Mouse (Mus musculus): ENCODE measurements at regions not wholly inside any gene's neighbourhood (a gene's known extent, or its start where the extent isn't known, plus 50 kb on each side); places are given as distances from the start of the nearest gene placed in this dataset.

DNA sequence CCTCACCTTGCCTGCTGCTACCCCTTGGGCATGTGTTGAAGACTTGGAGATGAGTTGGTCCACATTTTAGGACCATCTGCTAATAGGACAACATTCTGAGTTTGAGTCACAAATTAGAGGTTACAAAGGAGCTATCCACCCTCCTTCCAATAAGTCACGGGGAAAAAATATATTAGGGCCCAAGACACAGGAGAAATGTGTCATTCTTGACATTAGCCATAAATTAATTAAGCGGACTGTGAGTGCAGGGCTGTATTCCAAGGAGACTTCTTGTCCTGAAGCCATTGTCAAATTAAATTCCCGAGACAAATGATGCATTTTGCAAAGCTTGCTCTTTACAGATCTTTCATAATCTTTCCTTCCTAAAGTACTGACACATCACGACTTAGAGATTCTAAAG is 79.2 kb downstream of the 1700020N01Rik start:
- DNase-seq = no peak
- intact Hi-C loops (cut with DNase I) = no loop called here

DNA sequence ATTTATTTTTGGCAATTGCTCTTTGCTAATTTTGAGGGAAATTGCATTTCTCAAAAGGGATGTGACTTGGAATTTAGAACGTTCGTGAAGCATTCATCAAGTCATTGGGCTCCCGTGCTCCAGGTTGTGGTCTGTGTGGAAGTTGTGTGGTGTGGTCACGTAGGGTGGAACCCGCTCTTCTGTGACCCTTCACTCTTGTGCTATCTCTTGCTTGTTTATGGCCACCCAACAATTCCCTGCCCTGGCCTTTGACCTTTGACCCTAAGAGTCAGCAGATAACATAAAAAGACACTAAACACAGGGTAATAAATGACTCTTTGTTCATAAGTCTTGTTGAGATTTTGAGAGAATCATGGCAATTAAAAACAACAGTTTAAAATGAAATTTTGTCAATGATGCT is 79.7 kb downstream of the 1700020N01Rik start:
- intact Hi-C loops (cut with DNase I) = no loop called here
- DNase-seq = no peak

DNA sequence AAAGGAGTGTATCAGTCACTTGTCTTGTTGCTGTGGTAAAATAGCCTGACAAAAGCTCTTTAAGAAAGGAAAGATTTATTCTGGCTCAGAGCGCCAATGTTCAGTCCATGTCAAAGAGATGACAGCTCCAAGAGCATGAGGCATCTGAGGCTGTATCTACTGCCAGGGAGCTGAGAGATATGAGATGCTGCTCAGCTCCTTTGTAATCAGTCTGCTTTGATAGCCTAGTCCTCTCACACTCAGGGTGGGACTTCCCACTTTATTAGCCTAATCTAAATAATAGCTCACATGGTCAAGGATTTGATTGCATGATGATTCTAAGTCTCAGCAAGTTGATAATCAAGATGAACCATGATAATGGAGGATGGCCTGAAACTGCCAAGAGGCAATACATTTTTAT is 80.9 kb downstream of the 1700020N01Rik start:
- intact Hi-C loops (cut with DNase I) = no loop called here
- DNase-seq = no peak

DNA sequence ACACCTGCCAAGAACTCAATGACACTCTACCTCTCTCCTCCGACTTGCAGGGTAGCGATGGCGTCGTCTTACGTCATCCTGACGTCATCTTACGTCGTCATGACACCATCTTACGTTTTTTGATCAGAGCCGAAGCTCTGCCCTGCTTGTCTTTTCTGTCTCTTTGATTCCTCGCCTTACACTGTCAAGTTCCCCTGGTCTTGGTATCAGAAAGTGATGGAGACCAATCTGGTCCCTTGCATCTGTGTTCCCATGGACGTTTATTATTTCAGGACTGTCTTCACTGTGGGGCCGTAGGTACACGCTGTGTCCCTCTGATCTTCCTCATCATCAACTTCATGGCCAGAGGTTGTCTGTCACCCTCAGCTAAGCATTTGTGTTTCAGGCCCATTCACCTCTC is 82.8 kb downstream of the 1700020N01Rik start:
- intact Hi-C loops (cut with DNase I) = no loop called here
- no peak for DNase-seq

DNA sequence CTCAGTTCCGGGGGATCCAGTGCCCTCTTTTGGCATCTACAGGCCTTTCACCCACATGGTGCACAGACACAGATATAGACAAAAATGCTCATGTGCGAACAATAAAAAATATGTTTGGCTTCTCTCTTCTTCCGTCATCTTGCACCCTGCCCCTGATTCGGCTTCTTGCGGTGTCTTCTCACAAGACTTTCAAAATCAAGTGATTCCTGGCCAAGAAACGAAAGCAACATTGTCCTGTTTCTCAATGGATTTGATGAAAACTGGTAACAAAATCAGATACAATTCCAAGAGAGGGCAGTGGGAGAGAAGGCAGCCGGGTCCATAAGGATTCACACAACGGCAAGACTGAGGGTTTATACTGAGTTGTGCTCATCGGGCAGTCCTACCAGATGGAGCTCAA is 85.0 kb downstream of the 1700020N01Rik start:
- no peak for DNase-seq
- intact Hi-C loops (cut with DNase I) = no loop called here

DNA sequence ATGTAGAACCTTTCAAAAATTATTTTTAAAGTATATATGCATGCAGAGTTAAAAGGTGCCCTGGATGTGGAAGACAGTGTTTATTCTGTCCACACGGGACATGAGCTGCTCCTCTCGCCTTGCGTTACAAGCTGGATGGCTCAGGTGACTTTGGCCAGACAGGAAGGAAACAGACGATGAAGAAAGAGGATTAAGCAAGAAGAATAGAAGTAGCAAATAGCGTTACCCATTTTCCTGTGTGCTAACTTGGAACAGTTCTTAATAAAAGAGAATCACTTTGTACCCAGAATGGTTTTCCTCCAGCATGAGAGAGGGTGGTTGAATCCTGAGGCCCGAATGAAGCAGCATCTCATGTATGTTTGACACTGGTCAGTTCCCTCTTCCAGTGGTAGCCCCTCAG is 85.4 kb downstream of the 1700020N01Rik start:
- DNase-seq = no peak
- intact Hi-C loops (cut with DNase I) = no loop called here

DNA sequence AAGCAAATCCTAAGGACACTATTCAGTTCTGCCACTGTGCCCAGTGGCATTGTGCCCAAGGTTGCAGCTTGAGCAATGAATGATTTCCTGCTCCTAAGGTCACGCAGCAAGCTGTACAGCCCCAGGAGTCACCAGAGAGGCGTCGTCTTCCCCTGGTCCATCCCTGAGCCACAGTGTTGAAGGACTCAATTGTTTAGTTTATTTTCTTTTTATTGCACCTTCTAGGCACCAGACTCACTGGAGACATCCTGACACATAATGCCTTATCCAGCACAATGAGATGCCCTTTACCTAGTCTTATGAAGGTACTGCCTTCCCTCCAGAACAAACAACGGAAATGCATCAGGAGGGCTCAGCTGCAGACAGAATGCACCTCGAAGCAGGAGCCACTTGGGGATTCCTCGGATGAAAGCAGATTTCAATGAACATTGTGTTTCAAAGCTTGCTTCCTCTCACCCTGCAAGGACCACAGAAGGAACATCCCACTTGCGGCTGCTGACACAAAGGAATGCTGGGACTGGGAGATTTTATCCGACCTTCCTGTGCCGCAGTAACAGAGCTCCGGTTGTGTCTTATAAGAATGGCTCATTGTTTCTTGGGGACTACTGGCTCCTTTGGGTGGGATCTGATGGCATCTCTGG is 86.0 kb downstream of the 1700020N01Rik start:
- DNase-seq = peak in 1 of 2 experiments; percentile 11
- intact Hi-C loops (cut with DNase I) = no loop called here

DNA sequence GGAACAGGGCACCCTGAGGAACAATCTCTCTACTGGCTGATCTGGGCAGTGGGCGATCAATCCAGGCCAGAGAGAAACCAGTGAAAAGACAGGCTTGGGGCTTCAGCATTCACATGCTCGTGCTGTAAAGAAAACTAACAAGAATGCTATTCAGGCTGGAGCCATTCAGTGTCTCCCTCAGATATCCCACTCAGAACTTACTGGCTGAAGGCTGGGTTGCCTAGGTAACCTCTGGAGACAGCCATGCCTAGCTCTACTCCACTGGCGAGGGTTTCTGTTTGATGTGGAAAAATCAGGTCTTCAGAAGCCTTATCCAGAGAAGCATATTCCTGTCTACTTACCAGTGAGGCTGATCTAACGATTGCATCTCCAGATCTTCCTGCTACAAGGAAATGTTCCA is 87.8 kb downstream of the 1700020N01Rik start:
- DNase-seq = no peak
- intact Hi-C loops (cut with DNase I) = no loop called here

DNA sequence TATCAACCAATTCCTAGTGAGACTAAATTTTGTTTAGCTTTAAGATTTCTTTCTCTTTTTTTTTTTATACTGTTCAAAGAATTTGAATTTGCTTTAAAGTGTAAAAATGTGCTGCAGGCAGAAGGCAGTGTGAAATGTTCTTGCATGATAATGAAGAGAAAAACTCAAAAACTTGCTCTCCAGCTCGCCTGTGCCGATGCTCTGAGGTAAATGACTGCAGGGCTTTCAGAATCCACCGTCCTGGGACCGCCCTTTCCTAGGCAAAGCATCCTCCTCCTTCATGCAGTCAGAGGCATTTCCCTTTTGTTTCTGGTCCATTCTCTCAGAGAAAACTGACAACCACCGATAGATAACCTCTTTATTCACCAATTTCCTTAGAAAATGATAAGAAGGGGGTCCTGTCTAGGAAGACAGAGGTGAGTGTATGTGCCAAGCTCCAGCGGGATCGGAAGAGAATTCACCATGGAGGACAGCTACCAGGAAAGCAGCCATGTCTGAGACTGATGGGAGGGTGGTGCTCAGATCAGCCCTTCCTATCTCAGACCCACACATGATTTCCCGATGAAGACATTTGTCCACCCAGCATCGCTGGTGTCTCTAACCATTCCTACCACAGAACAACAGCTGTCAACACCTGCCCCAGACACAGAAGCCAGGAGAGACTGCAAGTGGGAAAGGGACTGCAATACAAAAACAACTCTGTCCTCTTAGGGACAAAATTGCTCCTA is 91.5 kb downstream of the 1700020N01Rik start:
- intact Hi-C loops (cut with DNase I) = no loop called here
- no peak for DNase-seq

DNA sequence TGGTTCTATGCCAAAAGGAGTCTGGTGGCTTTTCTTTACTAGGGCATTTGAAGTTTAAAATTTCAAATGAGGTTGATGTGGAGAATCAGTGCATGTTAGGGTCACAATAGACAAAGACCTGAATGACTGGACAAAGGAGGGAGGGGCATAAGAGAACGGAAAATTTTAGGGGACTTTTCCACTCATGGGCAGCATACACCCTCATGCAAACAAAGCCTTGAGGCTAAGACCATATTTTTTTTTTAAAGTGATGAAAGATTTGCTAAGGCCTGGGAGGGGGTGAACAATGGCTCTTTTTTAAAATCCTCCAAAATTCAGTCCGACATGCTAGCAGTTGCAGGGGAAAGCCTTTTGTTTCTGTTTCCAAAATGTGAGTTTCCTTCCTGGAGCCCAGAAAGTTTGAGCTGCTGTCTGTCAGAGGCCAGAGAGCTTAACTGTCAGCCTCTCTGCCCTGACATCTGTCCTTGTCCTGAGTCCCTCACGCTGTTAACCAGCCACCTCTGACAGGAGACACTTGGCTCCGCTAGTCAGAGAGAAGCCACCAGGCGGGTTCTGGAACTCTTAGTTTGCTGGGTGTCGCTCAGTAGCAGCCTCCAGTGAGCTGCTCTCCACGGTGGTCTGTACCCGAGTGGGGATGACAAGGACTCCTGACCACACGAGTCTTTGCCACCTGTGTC is 92.3 kb downstream of the 1700020N01Rik start:
- peak; percentile 39 to 47 for DNase-seq
- intact Hi-C loops (cut with DNase I) = no loop called here

DNA sequence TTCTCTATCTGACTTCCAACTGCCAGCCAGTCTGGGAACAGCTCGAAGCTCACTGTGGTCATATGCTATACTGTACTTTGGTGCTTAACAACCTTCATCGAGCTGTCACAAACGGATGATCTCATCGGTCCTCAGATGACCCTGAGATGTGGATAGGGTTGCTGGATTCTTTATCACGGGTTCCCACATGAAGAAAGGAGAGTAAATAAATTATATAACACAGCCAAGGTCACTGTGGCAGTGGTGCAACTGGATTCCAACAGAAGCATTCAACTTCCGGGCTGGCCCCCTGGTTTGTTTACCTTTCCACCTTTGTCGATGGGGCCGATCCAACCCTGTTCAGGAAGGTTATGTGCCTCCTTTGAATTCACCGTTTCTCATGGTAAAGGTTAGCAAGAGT is 93.1 kb downstream of the 1700020N01Rik start:
- intact Hi-C loops (cut with DNase I) = no loop called here
- no peak for DNase-seq

DNA sequence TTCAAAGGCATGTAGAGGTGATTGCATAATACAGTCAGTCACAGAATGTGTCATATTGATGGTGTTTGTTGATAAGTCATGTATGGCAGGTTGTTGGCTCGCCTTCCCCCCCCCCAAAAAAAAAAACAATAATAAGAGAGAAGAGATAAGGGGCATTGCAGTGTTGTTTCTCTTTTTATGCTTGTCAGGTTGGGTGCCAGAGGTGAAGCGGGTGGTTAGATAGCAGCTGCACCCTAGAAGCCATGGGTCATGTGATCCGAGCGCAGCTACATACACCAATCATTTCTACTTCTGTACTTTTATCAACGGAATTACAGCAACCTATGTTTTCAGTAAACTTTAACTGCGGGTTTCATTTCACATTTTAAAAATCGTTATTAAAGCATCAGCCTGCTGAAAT is 94.5 kb downstream of the 1700020N01Rik start:
- intact Hi-C loops (cut with DNase I) = no loop called here

DNA sequence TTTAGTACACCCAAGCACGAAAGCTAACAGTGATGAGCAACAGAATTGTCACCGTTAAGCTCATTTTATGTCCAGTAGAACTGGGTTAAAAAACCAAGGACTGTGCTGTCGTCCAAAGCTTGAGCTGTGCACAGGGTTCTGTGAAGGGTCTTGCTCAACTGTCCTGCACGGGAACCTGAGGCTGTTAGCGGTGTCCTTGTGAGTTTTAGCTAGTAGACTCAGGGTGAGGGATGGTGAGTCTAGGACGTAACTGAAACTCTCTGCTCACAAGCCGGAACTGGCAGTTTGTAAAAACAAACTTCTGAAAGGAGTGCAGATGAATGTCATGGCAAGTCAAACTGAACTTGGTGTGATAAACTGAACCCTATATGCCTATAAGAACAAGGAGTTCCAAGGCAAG is 95.6 kb downstream of the 1700020N01Rik start:
- intact Hi-C loops (cut with DNase I) = no loop called here
- no peak for DNase-seq

More for the DNA sequence above, 94.5 kb downstream of the 1700020N01Rik start:
- DNase-seq = no peak

DNA sequence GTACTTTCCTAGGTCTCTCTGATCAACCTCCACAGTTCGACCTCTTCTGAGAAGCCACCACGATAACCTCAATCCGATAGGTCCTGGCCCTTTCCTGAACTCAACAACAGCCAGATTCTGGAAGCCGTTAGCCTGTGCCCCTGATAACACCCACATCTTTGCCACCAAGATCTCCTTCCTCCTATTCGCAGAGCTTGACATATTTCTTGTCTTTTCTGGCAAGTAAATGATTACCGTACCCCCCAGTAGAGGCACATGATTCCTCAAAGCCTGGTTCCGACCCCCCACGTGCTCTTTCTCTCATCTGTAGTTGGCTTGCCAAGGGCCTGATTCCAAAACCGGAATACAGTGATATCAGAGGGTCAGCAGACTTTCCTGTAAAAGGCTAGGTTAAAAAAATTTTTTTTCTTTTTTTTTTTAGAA is 96.9 kb downstream of the 1700020N01Rik start:
- intact Hi-C loops (cut with DNase I) = no loop called here
- DNase-seq = no peak

DNA sequence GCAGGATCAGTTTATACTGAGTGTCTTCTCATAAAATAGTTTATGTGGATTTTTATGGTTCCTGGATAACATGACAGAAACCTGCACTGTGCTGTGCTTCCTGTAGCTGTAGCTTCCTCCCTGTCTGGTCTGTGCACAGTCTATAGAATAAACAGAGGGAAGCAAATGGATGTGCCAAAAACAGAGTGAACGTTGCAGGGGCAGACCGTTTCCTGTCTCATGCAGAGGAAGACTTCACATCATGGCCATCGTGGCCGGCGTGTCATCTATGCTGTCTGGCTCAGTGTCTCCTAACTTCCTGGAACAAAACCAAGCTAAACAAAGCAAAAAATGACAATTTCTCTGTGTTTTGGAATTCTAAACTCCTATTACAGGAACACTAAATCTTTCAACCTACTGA is 102.2 kb downstream of the 1700020N01Rik start:
- DNase-seq = no peak
- intact Hi-C loops (cut with DNase I) = loop anchor here (5.0 kb wide), 1 partner anchor 42 kb away; no protein-coding TSS in a partner anchor

DNA sequence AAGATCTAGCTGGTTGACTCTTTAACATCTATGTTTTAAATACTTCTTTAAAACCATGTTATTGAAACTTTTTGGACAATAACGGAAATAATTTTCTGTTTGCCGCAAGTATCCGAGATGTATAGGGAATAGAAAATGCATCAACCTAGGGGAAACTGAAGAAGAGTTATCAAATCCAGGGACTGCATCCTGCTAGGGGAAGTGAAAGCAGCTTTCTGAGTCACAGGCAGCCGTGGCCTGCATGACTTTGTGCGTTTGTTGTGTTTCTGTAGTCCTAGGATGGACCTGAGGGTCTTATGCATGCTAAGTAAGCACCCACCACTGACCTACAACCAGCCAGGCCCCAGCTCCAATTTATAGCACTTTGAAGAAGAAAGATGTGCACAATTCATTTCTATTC is 103.7 kb downstream of the 1700020N01Rik start:
- intact Hi-C loops (cut with DNase I) = loop anchor here (5.0 kb wide), 1 partner anchor 41 kb away; no protein-coding TSS in a partner anchor
- DNase-seq = no peak

DNA sequence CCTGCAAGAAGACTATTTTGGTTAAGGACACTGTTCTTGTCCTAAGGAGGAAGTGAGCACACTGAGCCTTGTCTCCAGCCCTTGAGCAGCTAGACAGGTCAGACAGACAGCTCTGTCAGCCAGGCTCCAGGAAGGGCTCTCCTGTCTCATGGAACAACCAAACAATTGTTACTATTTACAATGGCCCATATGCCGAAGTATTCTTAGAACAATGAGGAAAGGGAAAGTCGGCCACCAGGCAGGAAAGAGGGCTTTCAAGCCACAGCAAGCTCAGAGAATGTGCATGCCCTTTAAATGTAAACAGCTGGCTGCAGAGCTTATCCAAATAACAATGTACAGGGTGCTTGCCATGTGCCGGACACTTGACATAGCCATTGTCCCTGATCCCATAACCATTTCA is 108.6 kb downstream of the 1700020N01Rik start:
- intact Hi-C loops (cut with DNase I) = no loop called here

DNA sequence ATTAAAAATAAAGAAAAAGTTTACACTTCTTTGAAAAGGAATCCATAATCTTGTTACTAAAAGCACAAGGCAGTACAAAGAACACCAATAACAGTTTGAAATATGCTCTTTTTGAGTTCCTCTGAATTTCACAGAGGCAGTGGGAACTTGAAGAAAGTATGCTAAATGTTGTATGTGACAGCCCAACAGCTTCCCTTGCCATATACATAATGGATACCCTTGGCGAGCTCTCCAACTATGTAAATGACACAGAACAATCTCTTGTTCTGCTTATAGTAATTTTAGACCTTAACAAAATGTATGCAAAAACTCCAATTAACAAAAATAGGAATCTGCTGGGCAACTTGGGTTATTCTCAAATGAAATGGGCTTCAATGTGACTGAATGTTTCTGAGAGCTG is 109.2 kb downstream of the 1700020N01Rik start:
- intact Hi-C loops (cut with DNase I) = no loop called here
- DNase-seq = no peak

More for the DNA sequence above, 108.6 kb downstream of the 1700020N01Rik start:
- DNase-seq = no peak

DNA sequence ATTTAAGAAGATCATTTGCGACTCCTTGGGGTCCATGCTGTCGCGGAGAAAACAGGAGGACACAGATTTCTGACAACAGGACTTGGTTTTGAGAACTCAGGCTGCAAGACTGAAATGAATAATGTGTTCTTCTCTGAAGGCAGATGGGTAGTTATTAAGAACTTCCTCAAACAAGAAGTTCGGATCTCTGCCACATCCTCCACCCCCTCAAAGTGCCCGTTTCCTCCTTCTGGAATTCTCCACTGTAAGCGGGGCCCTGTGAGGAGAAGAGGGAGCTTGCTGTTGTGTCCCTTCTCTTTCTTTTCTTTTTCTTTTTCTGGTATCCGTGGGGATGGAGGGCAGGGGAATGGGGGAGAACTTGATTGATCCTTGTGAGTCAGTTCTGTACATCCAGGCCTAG is 118.9 kb downstream of the 1700020N01Rik start:
- intact Hi-C loops (cut with DNase I) = no loop called here
- DNase-seq = no peak

DNA sequence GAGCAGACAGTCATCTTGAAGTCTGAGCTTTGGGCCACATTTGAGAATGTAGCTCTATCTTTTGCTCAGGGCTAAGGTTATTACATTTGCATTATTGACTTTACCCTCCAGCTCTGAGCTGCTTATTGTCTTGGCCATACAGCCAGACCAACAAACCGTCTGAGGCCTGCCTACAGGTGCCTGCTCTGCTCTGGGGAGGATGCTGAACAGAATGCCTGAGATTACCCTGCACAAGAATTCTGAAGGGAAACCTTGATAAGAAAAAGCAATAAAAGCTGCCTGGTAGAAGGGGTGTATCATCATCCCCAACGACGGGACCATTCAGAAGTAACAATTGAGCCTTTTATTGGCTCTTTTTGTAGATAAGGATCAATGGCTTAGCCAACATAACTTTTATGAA is 119.9 kb downstream of the 1700020N01Rik start:
- intact Hi-C loops (cut with DNase I) = no loop called here
- no peak for DNase-seq

DNA sequence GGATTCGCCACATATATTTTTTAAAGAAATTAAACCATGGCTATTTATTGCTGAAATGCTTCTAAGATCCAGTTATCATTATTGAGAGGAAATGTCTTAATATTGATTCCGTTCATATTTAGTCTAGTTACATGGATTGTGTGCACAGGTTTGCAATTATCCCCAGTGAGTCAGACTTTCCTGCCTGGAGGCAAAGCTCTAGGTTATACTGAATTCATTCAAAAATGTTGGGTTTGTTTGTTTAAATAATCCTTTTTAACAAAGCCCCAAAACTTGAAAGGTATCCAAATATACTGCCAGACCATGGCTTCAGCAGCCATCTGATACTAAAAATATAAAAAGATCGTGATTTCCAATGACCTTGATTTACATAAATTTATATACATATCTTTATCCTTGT is 122.5 kb downstream of the 1700020N01Rik start:
- DNase-seq = no peak
- intact Hi-C loops (cut with DNase I) = no loop called here

DNA sequence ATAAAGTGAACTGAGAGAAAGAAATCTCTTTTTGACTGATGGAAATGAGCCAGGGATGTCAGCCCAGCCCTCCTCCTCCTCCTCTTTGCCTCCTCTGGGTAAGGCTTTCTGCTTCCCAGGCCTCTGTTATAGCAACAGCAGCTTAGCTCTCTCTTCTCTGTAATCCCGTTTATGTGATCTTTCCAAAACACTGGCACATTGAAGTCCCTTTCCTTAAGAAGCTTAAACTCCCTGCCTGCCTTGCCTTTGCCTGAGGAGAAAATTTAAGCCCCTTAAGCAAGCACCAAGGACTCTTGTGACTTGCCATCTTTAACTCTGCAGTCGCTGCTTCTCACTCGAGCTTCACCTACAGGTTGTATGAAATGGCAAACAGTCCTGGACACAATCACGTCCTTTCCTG is 125.2 kb downstream of the 1700020N01Rik start:
- intact Hi-C loops (cut with DNase I) = no loop called here
- no peak for DNase-seq
